Mouse (Mus musculus): Measurements from ENCODE around the gene Cldn3.

GRCm38 (mm10) chr5:135010320-135010709 is 24.3 kb downstream of the Cldn3 start:
- TF ChIP-seq ZNF384 (IDR thresholded peaks at IDR 0.05; ENCODE audit: low read depth, low read length): no peak
- no peak for TF ChIP-seq CHD2 (IDR thresholded peaks at IDR 0.05; ENCODE audit: low read depth, low read length)

All from ES-E14 (cell line).